Mouse (Mus musculus) forebrain, embryonic 13.5 days (tissue): ENCODE results near the gene Xpr1. TPM values are rescaled to one million over a fixed set of nuclear protein-coding genes. Genes with fewer than 3 reads are reported as not detected.

Experiments used
- ATAC-seq: fragments of 200-750 bp; cut with Nextera tagmentation; 2 replicates; pipeline ENCODE4 v1.8.0; 2017
- H3K27ac ChIP-seq: fragments of 300-500 bp; sonication (generic); 2 replicates; pipeline ENCODE4 v1.5.1; 2015; ENCODE audit warnings: inconsistent platforms, mild to moderate bottlenecking, moderate library complexity
- H3K27me3 ChIP-seq: fragments of 300-500 bp; sonication (generic); 2 replicates; pipeline ENCODE4 v1.6.1; 2015; ENCODE audit warnings: mild to moderate bottlenecking, inconsistent platforms
- H3K36me3 ChIP-seq: fragments of 300-500 bp; sonication (generic); 2 replicates; pipeline ENCODE4 v1.6.1; 2015; ENCODE audit warnings: mild to moderate bottlenecking, inconsistent platforms; ENCODE audit not compliant: poor library complexity, severe bottlenecking
- H3K4me1 ChIP-seq: fragments of 300-500 bp; sonication (generic); 2 replicates; pipeline ENCODE4 v1.6.1; 2015; ENCODE audit warnings: inconsistent platforms
- H3K4me2 ChIP-seq: fragments of 300-500 bp; sonication (generic); 2 replicates; pipeline ENCODE4 v1.6.1; 2015; ENCODE audit warnings: inconsistent platforms, mild to moderate bottlenecking, moderate library complexity
- H3K4me3 ChIP-seq: fragments of 300-500 bp; sonication (generic); 2 replicates; pipeline ENCODE4 v1.5.1; 2015; ENCODE audit warnings: mild to moderate bottlenecking, inconsistent platforms
- H3K9ac ChIP-seq: fragments of 300-500 bp; sonication (generic); 2 replicates; pipeline ENCODE4 v1.6.1; 2015; ENCODE audit warnings: mild to moderate bottlenecking, inconsistent platforms
- H3K9me3 ChIP-seq: fragments of 300-500 bp; sonication (generic); replicated peaks from 2 replicates; pipeline ENCODE4 v1.6.1; 2016; ENCODE audit warnings: inconsistent platforms
- whole genome bisulfite sequencing: fragments of 180-500 bp; shearing (Covaris S2); methylation state at CpG from one replicate; pipeline ENCODE4 v1.1.7; 2015; 5-methylcytosine and 5-hydroxymethylcytosine counted together
- polyA plus RNA-seq: library from polyadenylated mRNA; unstranded; fragments of >200 nt; fragmentation: Nextera tagmentation; extraction: Ambion mirVana; gene quantifications from 2 replicates; pipeline ENCODE4 v1.2.1, GENCODE M21; 2015

Gene Xpr1
- polyA plus RNA-seq, 1 experiment from 2014 or later = 42.8 TPM

GRCm38 (mm10) chr1:155427126-155427865 is 10.1 kb upstream of the Xpr1 start:
- no peaks in the 10 kb centered on the region for H3K9me3 ChIP-seq
- ATAC-seq = peak; percentile 87
- peak overlapping the region; percentile 27; the same call in 1 of the 2 replicates for H3K4me2 ChIP-seq
- peaks cover 17% of the 10 kb centered on the region for H3K4me1 ChIP-seq
- H3K36me3 ChIP-seq = no peaks in the 10 kb centered on the region
- no peak overlapping the region; the same call in 1 of the 2 replicates for H3K27ac ChIP-seq
- 24% methylated on average over 6 of the region's 6 CpGs for WGBS
- H3K27me3 ChIP-seq = no peaks in the 10 kb centered on the region
- H3K9ac ChIP-seq = 0 out of 2 replicates have a peak overlapping the region, but pooled peaks have one; percentile 21
- no peak overlapping the region for H3K4me3 ChIP-seq

GRCm38 (mm10) chr1:155425743-155426315 is 8.6 kb upstream of the Xpr1 start:
- WGBS = 48% methylated on average over 6 of the region's 6 CpGs
- H3K36me3 ChIP-seq = no peaks in the 10 kb centered on the region

GRCm38 (mm10) chr1:155425285-155425684 is 8.1 kb upstream of the Xpr1 start:
- H3K27me3 ChIP-seq = no peaks in the 10 kb centered on the region
- WGBS = 93% methylated on average over 5 of the region's 5 CpGs
- H3K9ac ChIP-seq = no peak overlapping the region
- H3K36me3 ChIP-seq = no peaks in the 10 kb centered on the region
- no peaks in the 10 kb centered on the region for H3K9me3 ChIP-seq
- ATAC-seq = no peak
- no peak overlapping the region for H3K4me2 ChIP-seq
- no peak overlapping the region for H3K4me3 ChIP-seq
- no peak overlapping the region for H3K27ac ChIP-seq
- peaks cover 17% of the 10 kb centered on the region for H3K4me1 ChIP-seq

More at GRCm38 (mm10) chr1:155425743-155426315, 8.6 kb upstream of the Xpr1 start:
- Histone ChIP-seq H3K9me3 (no peaks in the 10 kb centered on the region), H3K27ac (no peak overlapping the region), H3K9ac (no peak overlapping the region), H3K4me1 (peaks cover 17% of the 10 kb centered on the region), H3K27me3 (no peaks in the 10 kb centered on the region), H3K4me2 (no peak overlapping the region), H3K4me3 (no peak overlapping the region)
- no peak for ATAC-seq

GRCm38 (mm10) chr1:155423801-155424200 is 6.6 kb upstream of the Xpr1 start:
- 80% methylated on average over 4 of the region's 4 CpGs for WGBS
- no peak overlapping the region for H3K4me2 ChIP-seq
- no peaks in the 10 kb centered on the region for H3K27me3 ChIP-seq
- ATAC-seq = no peak
- H3K27ac ChIP-seq = no peak overlapping the region
- H3K4me1 ChIP-seq = peaks cover 17% of the 10 kb centered on the region
- H3K36me3 ChIP-seq = no peaks in the 10 kb centered on the region
- H3K9ac ChIP-seq = no peak overlapping the region
- H3K9me3 ChIP-seq = no peaks in the 10 kb centered on the region
- no peak overlapping the region for H3K4me3 ChIP-seq

- H3K4me2 ChIP-seq = no peak overlapping the region
- 93% methylated on average over 7 of the region's 7 CpGs for WGBS
- H3K36me3 ChIP-seq = no peaks in the 10 kb centered on the region
- H3K4me3 ChIP-seq = no peak overlapping the region
- H3K9me3 ChIP-seq = no peaks in the 10 kb centered on the region
- ATAC-seq = no peak
- no peak overlapping the region for H3K9ac ChIP-seq
- H3K27ac ChIP-seq = no peak overlapping the region
- peaks cover 3% of the 10 kb centered on the region for H3K4me1 ChIP-seq
- no peaks in the 10 kb centered on the region for H3K27me3 ChIP-seq
These were observed 4.8 kb upstream of the Xpr1 start for GRCm38 (mm10) chr1:155422022-155422421.

- peak overlapping the region; percentile 96 for H3K27ac ChIP-seq
- ATAC-seq = no peak
- peak overlapping the region; percentile 93 for H3K4me3 ChIP-seq
- H3K9ac ChIP-seq = peak overlapping the region; percentile 96
- H3K4me1 ChIP-seq = peaks cover 13% of the 10 kb centered on the region
- no peaks in the 10 kb centered on the region for H3K27me3 ChIP-seq
- no peaks in the 10 kb centered on the region for H3K36me3 ChIP-seq
- WGBS = 3% methylated on average over 6 of the region's 6 CpGs
- H3K9me3 ChIP-seq = no peaks in the 10 kb centered on the region
- H3K4me2 ChIP-seq = peak overlapping the region; percentile 61
These were observed 991 bp downstream of the Xpr1 start for GRCm38 (mm10) chr1:155416147-155416700.

- Histone ChIP-seq H3K27ac (peak overlapping the region; percentile 15; the same call in 1 of the 2 replicates), H3K4me2 (peak overlapping the region; percentile 61), H3K4me3 (peak overlapping the region; percentile 93), H3K9me3 (no peaks in the 10 kb centered on the region), H3K36me3 (no peaks in the 10 kb centered on the region), H3K9ac (peak overlapping the region; percentile 60), H3K27me3 (no peaks in the 10 kb centered on the region), H3K4me1 (peaks cover 13% of the 10 kb centered on the region)
- 31% methylated on average over 4 of the region's 4 CpGs for WGBS
- no peak for ATAC-seq
These were observed 1.8 kb downstream of the Xpr1 start for GRCm38 (mm10) chr1:155415421-155415820.

- Histone ChIP-seq H3K36me3 (no peaks in the 10 kb centered on the region), H3K27me3 (no peaks in the 10 kb centered on the region), H3K4me1 (peaks cover 13% of the 10 kb centered on the region), H3K9ac (no peak overlapping the region), H3K4me3 (no peak overlapping the region), H3K9me3 (no peaks in the 10 kb centered on the region), H3K27ac (no peak overlapping the region), H3K4me2 (no peak overlapping the region)
- 96% methylated on average over 2 of the region's 2 CpGs for whole genome bisulfite sequencing
- no peak for ATAC-seq
These were observed 4.5 kb downstream of the Xpr1 start for GRCm38 (mm10) chr1:155412705-155413104.

GRCm38 (mm10) chr1:155408577-155408966 is 8.6 kb downstream of the Xpr1 start:
- Histone ChIP-seq H3K4me2 (no peak overlapping the region), H3K36me3 (peaks cover 12% of the 10 kb centered on the region), H3K9ac (no peak overlapping the region), H3K27me3 (no peaks in the 10 kb centered on the region), H3K27ac (no peak overlapping the region), H3K4me1 (no peaks in the 10 kb centered on the region), H3K4me3 (no peak overlapping the region), H3K9me3 (peaks cover 5% of the 10 kb centered on the region; the same call in 1 of the 2 replicates)
- ATAC-seq = no peak
- 70% methylated on average over 2 of the region's 2 CpGs for WGBS

- Histone ChIP-seq H3K9ac (no peak overlapping the region), H3K4me1 (no peaks in the 10 kb centered on the region)
- WGBS = 94% methylated on average over 11 of the region's 11 CpGs
These were observed 9.3 kb downstream of the Xpr1 start for GRCm38 (mm10) chr1:155407697-155408576.

GRCm38 (mm10) chr1:155400056-155400455 is 17.2 kb downstream of the Xpr1 start:
- no peak for ATAC-seq
- WGBS = 86% methylated on average over 4 of the region's 4 CpGs
- no peak overlapping the region for H3K9ac ChIP-seq
- H3K9me3 ChIP-seq = no peaks in the 10 kb centered on the region
- H3K27me3 ChIP-seq = no peaks in the 10 kb centered on the region
- H3K27ac ChIP-seq = no peak overlapping the region
- H3K4me3 ChIP-seq = no peak overlapping the region
- H3K4me1 ChIP-seq = peaks cover 7% of the 10 kb centered on the region; the same call in 1 of the 2 replicates
- no peak overlapping the region for H3K4me2 ChIP-seq
- H3K36me3 ChIP-seq = no peaks in the 10 kb centered on the region

More at GRCm38 (mm10) chr1:155407697-155408576, 9.3 kb downstream of the Xpr1 start:
- no peak for ATAC-seq
- peaks cover 12% of the 10 kb centered on the region for H3K36me3 ChIP-seq
- no peak overlapping the region for H3K4me2 ChIP-seq
- H3K27me3 ChIP-seq = no peaks in the 10 kb centered on the region
- no peak overlapping the region for H3K4me3 ChIP-seq
- H3K9me3 ChIP-seq = peaks cover 5% of the 10 kb centered on the region; the same call in 1 of the 2 replicates
- no peak overlapping the region for H3K27ac ChIP-seq
